Mouse (Mus musculus) T-cell, adult 2 months (primary cell): ENCODE data around the gene Skil.
"Not testable (repeated sequence)": the region's sequence is repeated elsewhere in the genome, so short reads cannot be mapped to it uniquely, and the experiment has no call there.

ENCODE experiments used
- DNase-seq: peaks from one replicate; pipeline ENCODE4 v3.0.0; 2022; ENCODE audit warnings: low spot score

The Skil gene

GRCm38 (mm10) chr3:31126848-31127247 is 32.0 kb downstream of the Skil start:
- no peak for DNase-seq

GRCm38 (mm10) chr3:31129766-31130165 is 34.9 kb downstream of the Skil start:
- DNase-seq = no peak

- no peak for DNase-seq
Observed at GRCm38 (mm10) chr3:31133664-31134063, 38.8 kb downstream of the Skil start.

- DNase-seq = no peak
Observed at GRCm38 (mm10) chr3:31134246-31134645, 39.4 kb downstream of the Skil start.

GRCm38 (mm10) chr3:31134696-31135095 is 39.8 kb downstream of the Skil start:
- no peak for DNase-seq

- DNase-seq = not testable (repeated sequence)
Observed at GRCm38 (mm10) chr3:31136591-31136990, 41.7 kb downstream of the Skil start.

- peak; percentile 67 for DNase-seq
Observed at GRCm38 (mm10) chr3:31138454-31139424, 43.9 kb downstream of the Skil start.

GRCm38 (mm10) chr3:31141621-31142020 is 46.8 kb downstream of the Skil start:
- DNase-seq = no peak

- not testable (repeated sequence) for DNase-seq
Observed at GRCm38 (mm10) chr3:31145222-31145621, 50.4 kb downstream of the Skil start.

- DNase-seq = peak; percentile 51
Observed at GRCm38 (mm10) chr3:31145641-31146290, 50.9 kb downstream of the Skil start.

GRCm38 (mm10) chr3:31148595-31148994 is 53.7 kb downstream of the Skil start:
- DNase-seq = no peak

- DNase-seq = no peak
Observed at GRCm38 (mm10) chr3:31149706-31150105, 54.8 kb downstream of the Skil start, which contains the start of gene Cldn11. TSS of gene Cldn11 (plus strand) at chr3:31149920.

GRCm38 (mm10) chr3:31152108-31152507 is 57.2 kb downstream of the Skil start:
- DNase-seq = no peak

- no peak for DNase-seq
Observed at GRCm38 (mm10) chr3:31156126-31156525, 61.3 kb downstream of the Skil start.

GRCm38 (mm10) chr3:31157776-31158175 is 62.9 kb downstream of the Skil start:
- no peak for DNase-seq

- DNase-seq = no peak
Observed at GRCm38 (mm10) chr3:31160046-31160445, 65.2 kb downstream of the Skil start.

- DNase-seq = no peak
Observed at GRCm38 (mm10) chr3:31161336-31161735, 66.5 kb downstream of the Skil start.

- DNase-seq = no peak
Observed at GRCm38 (mm10) chr3:31162860-31163259, 68.0 kb downstream of the Skil start.

- DNase-seq = no peak
Observed at GRCm38 (mm10) chr3:31165803-31166202, 70.9 kb downstream of the Skil start.

GRCm38 (mm10) chr3:31166365-31166871 is 71.6 kb downstream of the Skil start:
- DNase-seq = no peak
